Mouse (Mus musculus) layer of hippocampus, adult 2 months (tissue): ENCODE results near the gene P2ry12. TPM values are rescaled to one million over a fixed set of nuclear protein-coding genes. Genes with fewer than 3 reads are reported as not detected.

Experiments used
- DNase-seq, 2 experiments: peaks; one replicate each; pipeline ENCODE4 v3.0.0; 2022; ENCODE audit warnings: low spot score in 2 of 2
- H3K27ac ChIP-seq: fragments of 200-600 bp; 2 replicates; pipeline ENCODE4 v1.8.1; 2022
- H3K4me3 ChIP-seq: fragments of 200-600 bp; 2 replicates; pipeline ENCODE4 v1.8.1; 2022; ENCODE audit warnings: mild to moderate bottlenecking
- CTCF ChIP-seq: fragments of 200-600 bp; conservative IDR thresholded peaks from 2 replicates; pipeline ENCODE4 v1.8.1; 2022; ENCODE audit warnings: antibody characterized with exemption, mild to moderate bottlenecking, moderate library complexity
- total RNA-seq, 2 experiments: library from RNA; stranded (reverse); gene quantifications; 2 replicates each; pipeline ENCODE4 v1.2.3; 2021

The P2ry12 gene
- total RNA-seq, 2 experiments from 2014 or later: 38.5 to 43.3 TPM

GRCm38 (mm10) chr3:59263988-59264387, 1.3 kb upstream of the P2ry12 start:
- no peak for TF ChIP-seq CTCF
- Histone ChIP-seq H3K4me3 (no peak overlapping the region), H3K27ac (peak overlapping the region; percentile 76; the same call in 1 of the 2 replicates)
- DNase-seq: no peak

GRCm38 (mm10) chr3:59263417-59263816, 746 bp upstream of the P2ry12 start:
- DNase-seq: no peak
- Histone ChIP-seq H3K27ac (peak overlapping the region; percentile 76), H3K4me3 (no peak overlapping the region)
- no peak for TF ChIP-seq CTCF

- TF ChIP-seq CTCF: no peak
- no peak for DNase-seq
- peak overlapping the region; percentile 76 for H3K27ac ChIP-seq
- peak overlapping the region; percentile 29; the same call in 1 of the 2 replicates for H3K4me3 ChIP-seq
These were observed 780 bp downstream of the P2ry12 start for GRCm38 (mm10) chr3:59261709-59262472.

GRCm38 (mm10) chr3:59260745-59261144, 1.9 kb downstream of the P2ry12 start:
- Histone ChIP-seq H3K27ac (peak overlapping the region; percentile 76), H3K4me3 (no peak overlapping the region)
- no peak for TF ChIP-seq CTCF
- peak in 1 of 2 experiments; percentile 23 for DNase-seq

GRCm38 (mm10) chr3:59257740-59258664, 4.7 kb downstream of the P2ry12 start:
- DNase-seq: no peak
- Histone ChIP-seq H3K27ac (peak overlapping the region; percentile 46; the same call in 1 of the 2 replicates), H3K4me3 (no peak overlapping the region)
- TF ChIP-seq CTCF: no peak

GRCm38 (mm10) chr3:59250454-59250853, 12.2 kb downstream of the P2ry12 start:
- no peak for DNase-seq
- Histone ChIP-seq H3K4me3 (no peak overlapping the region), H3K27ac (no peak overlapping the region)
- no peak for TF ChIP-seq CTCF

GRCm38 (mm10) chr3:59248031-59248430, 14.6 kb downstream of the P2ry12 start:
- no peak for TF ChIP-seq CTCF
- DNase-seq: no peak
- no peak overlapping the region for H3K4me3 ChIP-seq
- no peak overlapping the region for H3K27ac ChIP-seq

- Histone ChIP-seq H3K4me3 (no peak overlapping the region), H3K27ac (peak overlapping the region; percentile 47; the same call in 1 of the 2 replicates)
- DNase-seq: peak; percentile 78 to 86
- TF ChIP-seq CTCF: no peak
These were observed 19.3 kb downstream of the P2ry12 start for GRCm38 (mm10) chr3:59243384-59243783.

GRCm38 (mm10) chr3:59234878-59235277, 27.8 kb downstream of the P2ry12 start:
- no peak for DNase-seq
- Histone ChIP-seq H3K27ac (peak overlapping the region; percentile 49; the same call in 1 of the 2 replicates), H3K4me3 (no peak overlapping the region)
- TF ChIP-seq CTCF: no peak

GRCm38 (mm10) chr3:59230912-59231311, 31.8 kb downstream of the P2ry12 start:
- peak; percentile 59 to 71 for DNase-seq
- no peak for TF ChIP-seq CTCF
- Histone ChIP-seq H3K27ac (peak overlapping the region; percentile 79), H3K4me3 (no peak overlapping the region)

GRCm38 (mm10) chr3:59228730-59229551, 33.7 kb downstream of the P2ry12 start:
- no peak for TF ChIP-seq CTCF
- Histone ChIP-seq H3K27ac (peak overlapping the region; percentile 61), H3K4me3 (no peak overlapping the region)
- DNase-seq: peak in 1 of 2 experiments; percentile 35

GRCm38 (mm10) chr3:59227696-59228095, 35.0 kb downstream of the P2ry12 start:
- no peak for TF ChIP-seq CTCF
- Histone ChIP-seq H3K27ac (peak overlapping the region; percentile 61), H3K4me3 (no peak overlapping the region)
- DNase-seq: no peak
